Mouse (Mus musculus): ENCODE measurements at regions not wholly inside any gene's neighbourhood (a gene's known extent, or its start where the extent isn't known, plus 50 kb on each side); places are given as distances from the start of the nearest gene placed in this dataset.

- Histone ChIP-seq H3K4me3 (ENCODE audit: control insufficient read depth, insufficient read depth, low read length) (no peak overlapping the region), H3K27me3 (ENCODE audit: control insufficient read depth, insufficient read depth, low read length) (no peaks in the 10 kb centered on the region), H3K36me3 (ENCODE audit: control insufficient read depth, insufficient read depth, low read length) (no peaks in the 10 kb centered on the region), H3K27ac (ENCODE audit: control insufficient read depth, insufficient read depth, low read length) (no peak overlapping the region), H3K4me1 (replicated peaks; ENCODE audit: control insufficient read depth, insufficient read depth, low read length) (no peaks in the 10 kb centered on the region)
- DNase-seq = no peak
- 56% methylated on average over 4 of the region's 4 CpGs for WGBS
- TF ChIP-seq POLR2A (IDR thresholded peaks at IDR 0.05; ENCODE audit: control insufficient read depth, extremely low read depth, insufficient read depth, low read length, poor library complexity) = no peak
- no peak for TF ChIP-seq CTCF (IDR thresholded peaks at IDR 0.05; ENCODE audit: borderline replicate concordance, control insufficient read depth, extremely low read depth, insufficient read depth, low read length, poor library complexity)
Observed at GRCm38 (mm10) chr12:39801536-39801935, 236.3 kb downstream of the Arl4a start.

- H3K4me1 ChIP-seq (replicated peaks; ENCODE audit: control insufficient read depth, insufficient read depth, low read length) = no peaks in the 10 kb centered on the region
- H3K4me3 ChIP-seq (ENCODE audit: control insufficient read depth, insufficient read depth, low read length) = no peak overlapping the region
- H3K27me3 ChIP-seq (ENCODE audit: control insufficient read depth, insufficient read depth, low read length) = no peaks in the 10 kb centered on the region
- TF ChIP-seq CTCF (IDR thresholded peaks at IDR 0.05; ENCODE audit: borderline replicate concordance, control insufficient read depth, extremely low read depth, insufficient read depth, low read length, poor library complexity) (no peak), POLR2A (IDR thresholded peaks at IDR 0.05; ENCODE audit: control insufficient read depth, extremely low read depth, insufficient read depth, low read length, poor library complexity) (no peak)
- H3K27ac ChIP-seq (ENCODE audit: control insufficient read depth, insufficient read depth, low read length) = no peak overlapping the region
- no peak for DNase-seq
- no peaks in the 10 kb centered on the region for H3K36me3 ChIP-seq (ENCODE audit: control insufficient read depth, insufficient read depth, low read length)
- 96% methylated on average over 2 of the region's 2 CpGs for WGBS
Observed at GRCm38 (mm10) chr12:39797843-39798242, 240.0 kb downstream of the Arl4a start.

GRCm38 (mm10) chr12:39796939-39797338 is 240.9 kb downstream of the Arl4a start:
- no peak overlapping the region for H3K27ac ChIP-seq (ENCODE audit: control insufficient read depth, insufficient read depth, low read length)
- H3K4me3 ChIP-seq (ENCODE audit: control insufficient read depth, insufficient read depth, low read length) = no peak overlapping the region
- DNase-seq = no peak
- H3K36me3 ChIP-seq (ENCODE audit: control insufficient read depth, insufficient read depth, low read length) = no peaks in the 10 kb centered on the region
- no peaks in the 10 kb centered on the region for H3K4me1 ChIP-seq (replicated peaks; ENCODE audit: control insufficient read depth, insufficient read depth, low read length)
- TF ChIP-seq POLR2A (IDR thresholded peaks at IDR 0.05; ENCODE audit: control insufficient read depth, extremely low read depth, insufficient read depth, low read length, poor library complexity) (no peak), CTCF (IDR thresholded peaks at IDR 0.05; ENCODE audit: borderline replicate concordance, control insufficient read depth, extremely low read depth, insufficient read depth, low read length, poor library complexity) (no peak)
- WGBS = 92% methylated on average over 3 of the region's 3 CpGs
- H3K27me3 ChIP-seq (ENCODE audit: control insufficient read depth, insufficient read depth, low read length) = no peaks in the 10 kb centered on the region

- Histone ChIP-seq H3K4me3 (ENCODE audit: control insufficient read depth, insufficient read depth, low read length) (no peak overlapping the region), H3K27me3 (ENCODE audit: control insufficient read depth, insufficient read depth, low read length) (no peaks in the 10 kb centered on the region), H3K4me1 (replicated peaks; ENCODE audit: control insufficient read depth, insufficient read depth, low read length) (no peaks in the 10 kb centered on the region), H3K27ac (ENCODE audit: control insufficient read depth, insufficient read depth, low read length) (no peak overlapping the region), H3K36me3 (ENCODE audit: control insufficient read depth, insufficient read depth, low read length) (no peaks in the 10 kb centered on the region)
- TF ChIP-seq POLR2A (IDR thresholded peaks at IDR 0.05; ENCODE audit: control insufficient read depth, extremely low read depth, insufficient read depth, low read length, poor library complexity) (no peak), CTCF (IDR thresholded peaks at IDR 0.05; ENCODE audit: borderline replicate concordance, control insufficient read depth, extremely low read depth, insufficient read depth, low read length, poor library complexity) (no peak)
- DNase-seq = no peak
- WGBS = 95% methylated on average over 3 of the region's 3 CpGs
Observed at GRCm38 (mm10) chr12:39785026-39785425, 252.8 kb downstream of the Arl4a start.

GRCm38 (mm10) chr12:39784532-39784931 is 253.3 kb downstream of the Arl4a start:
- TF ChIP-seq CTCF (IDR thresholded peaks at IDR 0.05; ENCODE audit: borderline replicate concordance, control insufficient read depth, extremely low read depth, insufficient read depth, low read length, poor library complexity) (no peak), POLR2A (IDR thresholded peaks at IDR 0.05; ENCODE audit: control insufficient read depth, extremely low read depth, insufficient read depth, low read length, poor library complexity) (no peak)
- Histone ChIP-seq H3K36me3 (ENCODE audit: control insufficient read depth, insufficient read depth, low read length) (no peaks in the 10 kb centered on the region), H3K27ac (ENCODE audit: control insufficient read depth, insufficient read depth, low read length) (no peak overlapping the region), H3K4me1 (replicated peaks; ENCODE audit: control insufficient read depth, insufficient read depth, low read length) (no peaks in the 10 kb centered on the region), H3K4me3 (ENCODE audit: control insufficient read depth, insufficient read depth, low read length) (no peak overlapping the region), H3K27me3 (ENCODE audit: control insufficient read depth, insufficient read depth, low read length) (no peaks in the 10 kb centered on the region)
- 93% methylated on average over 3 of the region's 3 CpGs for WGBS
- DNase-seq = no peak

- TF ChIP-seq CTCF (IDR thresholded peaks at IDR 0.05; ENCODE audit: borderline replicate concordance, control insufficient read depth, extremely low read depth, insufficient read depth, low read length, poor library complexity) = no peak
- TF ChIP-seq POLR2A (IDR thresholded peaks at IDR 0.05; ENCODE audit: control insufficient read depth, extremely low read depth, insufficient read depth, low read length, poor library complexity) = no peak
- Histone ChIP-seq H3K36me3 (ENCODE audit: control insufficient read depth, insufficient read depth, low read length) (no peaks in the 10 kb centered on the region), H3K4me1 (replicated peaks; ENCODE audit: control insufficient read depth, insufficient read depth, low read length) (no peaks in the 10 kb centered on the region), H3K27ac (ENCODE audit: control insufficient read depth, insufficient read depth, low read length) (no peak overlapping the region), H3K4me3 (ENCODE audit: control insufficient read depth, insufficient read depth, low read length) (no peak overlapping the region), H3K27me3 (ENCODE audit: control insufficient read depth, insufficient read depth, low read length) (no peaks in the 10 kb centered on the region)
- 94% methylated on average over 3 of the region's 3 CpGs for WGBS
- no peak for DNase-seq
Observed at GRCm38 (mm10) chr12:39776173-39776572, 261.7 kb downstream of the Arl4a start.

- 94% methylated on average over 11 of the region's 11 CpGs for WGBS
Observed at GRCm38 (mm10) chr12:39766988-39767387, 270.8 kb downstream of the Arl4a start.

More at GRCm38 (mm10) chr12:39766988-39767387, 270.8 kb downstream of the Arl4a start:
- TF ChIP-seq CTCF (IDR thresholded peaks at IDR 0.05; ENCODE audit: borderline replicate concordance, control insufficient read depth, extremely low read depth, insufficient read depth, low read length, poor library complexity) (no peak), POLR2A (IDR thresholded peaks at IDR 0.05; ENCODE audit: control insufficient read depth, extremely low read depth, insufficient read depth, low read length, poor library complexity) (no peak)
- no peak overlapping the region for H3K27ac ChIP-seq (ENCODE audit: control insufficient read depth, insufficient read depth, low read length)
- no peaks in the 10 kb centered on the region for H3K36me3 ChIP-seq (ENCODE audit: control insufficient read depth, insufficient read depth, low read length)
- DNase-seq = no peak
- no peak overlapping the region for H3K4me3 ChIP-seq (ENCODE audit: control insufficient read depth, insufficient read depth, low read length)
- H3K4me1 ChIP-seq (replicated peaks; ENCODE audit: control insufficient read depth, insufficient read depth, low read length) = no peaks in the 10 kb centered on the region
- H3K27me3 ChIP-seq (ENCODE audit: control insufficient read depth, insufficient read depth, low read length) = no peaks in the 10 kb centered on the region

Measured in thymus, adult 2 months (tissue).